Mouse (Mus musculus) liver, embryonic 13.5 days (tissue): ENCODE data around the gene Gramd1b. TPM values are rescaled to one million over a fixed set of nuclear protein-coding genes. Genes with fewer than 3 reads are reported as not detected.
"Not testable (repeated sequence)": the region's sequence is repeated elsewhere in the genome, so short reads cannot be mapped to it uniquely, and the experiment has no call there.

Experiments
- ATAC-seq: fragments of 200-750 bp; cut with Nextera tagmentation; 2 replicates; pipeline ENCODE4 v1.8.0; 2017; ENCODE audit warnings: low read depth, mild to moderate bottlenecking, moderate number of reproducible peaks, moderate library complexity
- DNase-seq: peaks from one replicate; pipeline ENCODE4 v3.0.0; 2022
- H3K27ac ChIP-seq: fragments of 300-500 bp; sonication (generic); 2 replicates; pipeline ENCODE4 v1.5.1; 2015; ENCODE audit warnings: moderate library complexity, mild to moderate bottlenecking, inconsistent platforms
- H3K27me3 ChIP-seq: fragments of 300-500 bp; sonication (generic); 2 replicates; pipeline ENCODE4 v1.6.1; 2015; ENCODE audit warnings: mild to moderate bottlenecking, inconsistent platforms
- H3K36me3 ChIP-seq: fragments of 300-500 bp; sonication (generic); 2 replicates; pipeline ENCODE4 v1.6.1; 2015; ENCODE audit warnings: mild to moderate bottlenecking, inconsistent platforms
- H3K4me1 ChIP-seq: fragments of 300-500 bp; sonication (generic); replicated peaks from 2 replicates; pipeline ENCODE4 v1.6.1; 2015; ENCODE audit warnings: inconsistent platforms
- H3K4me2 ChIP-seq: fragments of 300-500 bp; sonication (generic); 2 replicates; pipeline ENCODE4 v1.6.1; 2015; ENCODE audit warnings: inconsistent platforms, mild to moderate bottlenecking, moderate library complexity
- H3K4me3 ChIP-seq: fragments of 300-500 bp; sonication (generic); replicated peaks from 2 replicates; pipeline ENCODE4 v1.5.1; 2015; ENCODE audit warnings: mild to moderate bottlenecking, inconsistent platforms
- H3K9ac ChIP-seq: fragments of 300-500 bp; sonication (generic); 2 replicates; pipeline ENCODE4 v1.6.1; 2015; ENCODE audit warnings: mild to moderate bottlenecking, inconsistent platforms
- H3K9me3 ChIP-seq: fragments of 300-500 bp; sonication (generic); replicated peaks from 2 replicates; pipeline ENCODE4 v1.6.1; 2016; ENCODE audit warnings: inconsistent platforms
- WGBS: fragments of 180-500 bp; shearing (Covaris S2); methylation state at CpG from one replicate; pipeline ENCODE4 v1.1.7; 2015; ENCODE audit not compliant: insufficient replicate concordance; 5-methylcytosine and 5-hydroxymethylcytosine counted together
- polyA plus RNA-seq: library from polyadenylated mRNA; unstranded; fragments of >200 nt; fragmentation: Nextera tagmentation; extraction: Ambion mirVana; gene quantifications from 2 replicates; pipeline ENCODE4 v1.2.1, GENCODE M21; 2015

Gene Gramd1b
- polyA plus RNA-seq, 1 experiment from 2014 or later: 0.44 TPM

- Histone ChIP-seq H3K27ac (no peak overlapping the region), H3K9ac (no peak overlapping the region), H3K4me2 (no peak overlapping the region), H3K9me3 (no peaks in the 10 kb centered on the region), H3K4me3 (no peak overlapping the region), H3K36me3 (no peaks in the 10 kb centered on the region), H3K4me1 (no peaks in the 10 kb centered on the region), H3K27me3 (no peaks in the 10 kb centered on the region)
- DNase-seq (no peak), ATAC-seq (no peak)
- 66% methylated on average over 6 of the region's 6 CpGs for WGBS
These were observed 21.7 kb downstream of the Gramd1b start for GRCm38 (mm10) chr9:40509479-40509878.

GRCm38 (mm10) chr9:40506576-40506975 is 24.6 kb downstream of the Gramd1b start:
- Histone ChIP-seq H3K4me2 (no peak overlapping the region), H3K27me3 (no peaks in the 10 kb centered on the region), H3K4me3 (no peak overlapping the region), H3K9me3 (no peaks in the 10 kb centered on the region), H3K4me1 (no peaks in the 10 kb centered on the region), H3K36me3 (no peaks in the 10 kb centered on the region), H3K9ac (no peak overlapping the region), H3K27ac (no peak overlapping the region)
- WGBS: 16% methylated on average over 3 of the region's 3 CpGs
- no peak for ATAC-seq
- DNase-seq: no peak

- Histone ChIP-seq H3K27ac (no peak overlapping the region), H3K4me3 (no peak overlapping the region), H3K4me1 (no peaks in the 10 kb centered on the region), H3K4me2 (no peak overlapping the region), H3K27me3 (no peaks in the 10 kb centered on the region), H3K36me3 (no peaks in the 10 kb centered on the region), H3K9me3 (no peaks in the 10 kb centered on the region), H3K9ac (no peak overlapping the region)
- ATAC-seq: no peak
- WGBS: 58% methylated on average over 11 of the region's 11 CpGs
- no peak for DNase-seq
These were observed 25.5 kb downstream of the Gramd1b start for GRCm38 (mm10) chr9:40505471-40506312.

DNA sequence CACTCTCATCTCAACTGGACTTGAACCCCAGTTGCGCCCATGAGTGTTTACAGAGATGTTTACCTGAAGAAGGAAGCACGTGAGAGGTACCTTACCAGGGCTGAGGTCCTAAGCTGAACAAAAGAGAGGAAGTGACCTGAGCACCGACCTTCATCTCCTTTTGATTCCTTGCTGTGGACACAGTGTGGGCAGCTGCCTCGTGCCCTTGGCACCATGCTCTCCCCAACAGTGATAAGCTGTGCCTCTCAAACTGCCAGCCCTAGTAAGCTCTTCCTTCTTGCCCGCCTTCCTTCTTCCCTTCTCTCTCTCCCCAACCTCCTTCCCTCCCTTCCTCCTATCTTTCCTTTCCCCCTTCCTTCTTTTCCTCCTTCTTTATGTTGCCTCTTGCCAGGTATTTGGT is 26.3 kb downstream of the Gramd1b start:
- H3K4me3 ChIP-seq: no peak overlapping the region
- no peak for DNase-seq
- no peak for ATAC-seq
- H3K36me3 ChIP-seq: no peaks in the 10 kb centered on the region
- H3K9ac ChIP-seq: no peak overlapping the region
- H3K27me3 ChIP-seq: no peaks in the 10 kb centered on the region
- H3K9me3 ChIP-seq: no peaks in the 10 kb centered on the region
- WGBS: 51% methylated on average over 5 of the region's 5 CpGs
- H3K27ac ChIP-seq: no peak overlapping the region
- no peak overlapping the region for H3K4me2 ChIP-seq
- no peaks in the 10 kb centered on the region for H3K4me1 ChIP-seq

DNA sequence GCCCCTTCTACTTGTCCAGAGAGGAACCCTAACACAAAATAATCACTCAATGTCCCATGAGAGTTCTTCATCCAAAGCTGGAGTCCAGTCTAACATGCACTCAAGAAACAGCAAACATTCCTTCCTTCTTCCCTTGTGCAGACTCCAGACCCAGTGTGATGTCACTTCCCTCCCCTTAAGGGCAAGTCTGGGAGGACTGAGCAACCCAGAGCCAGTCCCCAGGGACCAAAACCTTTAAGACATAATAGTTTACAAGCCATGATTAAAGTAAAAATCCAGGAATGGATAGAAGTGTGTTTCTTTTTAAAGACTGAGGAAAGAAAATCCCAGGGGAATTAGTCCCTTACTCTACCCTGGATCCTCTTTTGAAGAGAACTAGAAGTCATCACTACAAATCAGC is 30.5 kb downstream of the Gramd1b start:
- no peak overlapping the region for H3K4me3 ChIP-seq
- DNase-seq: no peak
- no peaks in the 10 kb centered on the region for H3K36me3 ChIP-seq
- H3K4me2 ChIP-seq: no peak overlapping the region
- no peak for ATAC-seq
- H3K4me1 ChIP-seq: no peaks in the 10 kb centered on the region
- no peak overlapping the region for H3K27ac ChIP-seq
- H3K9ac ChIP-seq: no peak overlapping the region
- no peaks in the 10 kb centered on the region for H3K9me3 ChIP-seq
- no peaks in the 10 kb centered on the region for H3K27me3 ChIP-seq

DNA sequence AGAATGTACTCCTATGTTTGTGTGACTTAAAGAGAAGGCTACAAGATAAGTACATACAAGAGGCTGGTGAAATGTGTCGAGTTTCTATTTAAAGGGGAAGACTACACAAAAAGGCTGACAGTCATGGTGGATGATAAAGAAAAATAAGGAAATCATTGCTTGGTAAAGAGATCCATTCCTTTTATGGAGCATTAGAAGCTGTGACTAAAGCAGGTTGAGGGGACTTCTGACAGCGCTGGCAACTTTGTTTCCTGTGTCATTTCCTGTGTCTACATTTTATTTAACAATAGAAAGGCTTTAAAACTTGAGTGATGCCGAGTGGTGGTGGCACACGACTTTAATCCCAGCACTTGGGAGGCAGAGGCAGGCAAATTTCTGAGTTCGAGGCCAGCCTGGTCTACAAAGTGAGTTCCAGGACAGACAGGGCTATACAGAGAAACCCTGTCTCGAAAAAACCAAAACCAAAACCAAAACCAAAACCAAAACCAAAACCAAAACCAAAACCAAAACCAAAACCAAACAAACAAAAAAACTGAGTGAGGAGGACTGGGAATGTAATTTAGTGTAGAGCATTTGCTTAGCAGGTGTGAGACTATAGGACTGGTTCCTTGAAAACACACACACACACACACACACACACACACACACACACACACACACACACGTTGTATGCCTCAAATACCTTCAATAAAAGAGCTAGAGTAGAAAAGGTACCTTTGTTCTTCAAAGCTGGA is 48.7 kb downstream of the Gramd1b start:
- H3K36me3 ChIP-seq, ATAC-seq, H3K27me3 ChIP-seq, H3K9ac ChIP-seq, H3K9me3 ChIP-seq, H3K4me1 ChIP-seq, H3K27ac ChIP-seq, H3K4me3 ChIP-seq, H3K4me2 ChIP-seq, DNase-seq: not testable (repeated sequence)
- 42% methylated on average over 7 of the region's 7 CpGs for WGBS

DNA sequence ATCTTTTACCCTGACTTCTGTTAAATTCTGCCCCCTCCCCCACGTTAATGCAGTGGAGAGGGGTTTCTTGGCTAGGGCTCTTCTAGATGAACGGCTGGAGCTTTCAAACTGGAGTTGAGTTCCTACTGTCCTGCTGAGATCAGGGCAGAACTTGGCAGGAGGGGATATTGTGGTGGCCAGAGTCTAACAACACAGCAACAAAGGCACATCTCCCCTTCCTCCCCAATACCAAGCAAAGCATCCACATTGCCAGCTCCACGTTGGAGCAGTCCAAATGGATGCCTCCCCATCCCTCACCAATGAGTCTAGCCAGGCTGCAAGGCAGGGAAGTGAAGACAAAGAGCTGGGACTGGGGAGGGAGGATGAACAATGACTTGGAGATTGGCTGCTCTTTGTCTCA is 49.9 kb downstream of the Gramd1b start:
- H3K36me3 ChIP-seq: no peaks in the 10 kb centered on the region
- no peak for ATAC-seq
- 54% methylated on average over 3 of the region's 3 CpGs for WGBS
- H3K4me1 ChIP-seq: no peaks in the 10 kb centered on the region
- H3K9me3 ChIP-seq: no peaks in the 10 kb centered on the region
- H3K4me2 ChIP-seq: no peak overlapping the region
- H3K27me3 ChIP-seq: no peaks in the 10 kb centered on the region
- DNase-seq: no peak
- H3K4me3 ChIP-seq: no peak overlapping the region
- H3K9ac ChIP-seq: no peak overlapping the region
- no peak overlapping the region for H3K27ac ChIP-seq

- DNase-seq: no peak
- no peak for ATAC-seq
- H3K9me3 ChIP-seq: no peaks in the 10 kb centered on the region
- no peaks in the 10 kb centered on the region for H3K36me3 ChIP-seq
- WGBS: 26% methylated on average over 4 of the region's 4 CpGs
- H3K9ac ChIP-seq: no peak overlapping the region
- H3K27ac ChIP-seq: no peak overlapping the region
- H3K27me3 ChIP-seq: no peaks in the 10 kb centered on the region
- no peaks in the 10 kb centered on the region for H3K4me1 ChIP-seq
- no peak overlapping the region for H3K4me2 ChIP-seq
- H3K4me3 ChIP-seq: no peak overlapping the region
These were observed 51.9 kb downstream of the Gramd1b start for GRCm38 (mm10) chr9:40479333-40479732.

- Histone ChIP-seq H3K4me1 (no peaks in the 10 kb centered on the region), H3K9me3 (no peaks in the 10 kb centered on the region), H3K4me3 (no peak overlapping the region), H3K27me3 (no peaks in the 10 kb centered on the region), H3K9ac (no peak overlapping the region), H3K36me3 (no peaks in the 10 kb centered on the region), H3K4me2 (no peak overlapping the region), H3K27ac (no peak overlapping the region)
- 64% methylated on average over 9 of the region's 9 CpGs for WGBS
- no peak for DNase-seq
- no peak for ATAC-seq
These were observed 52.9 kb downstream of the Gramd1b start for GRCm38 (mm10) chr9:40478146-40478900.

GRCm38 (mm10) chr9:40477611-40478010 is 53.6 kb downstream of the Gramd1b start:
- H3K27me3 ChIP-seq: no peaks in the 10 kb centered on the region
- H3K27ac ChIP-seq: no peak overlapping the region
- 63% methylated on average over 2 of the region's 2 CpGs for WGBS
- H3K4me1 ChIP-seq: no peaks in the 10 kb centered on the region
- H3K4me2 ChIP-seq: no peak overlapping the region
- DNase-seq (no peak), ATAC-seq (no peak)
- no peak overlapping the region for H3K9ac ChIP-seq
- H3K36me3 ChIP-seq: no peaks in the 10 kb centered on the region
- H3K9me3 ChIP-seq: no peaks in the 10 kb centered on the region
- H3K4me3 ChIP-seq: no peak overlapping the region

DNA sequence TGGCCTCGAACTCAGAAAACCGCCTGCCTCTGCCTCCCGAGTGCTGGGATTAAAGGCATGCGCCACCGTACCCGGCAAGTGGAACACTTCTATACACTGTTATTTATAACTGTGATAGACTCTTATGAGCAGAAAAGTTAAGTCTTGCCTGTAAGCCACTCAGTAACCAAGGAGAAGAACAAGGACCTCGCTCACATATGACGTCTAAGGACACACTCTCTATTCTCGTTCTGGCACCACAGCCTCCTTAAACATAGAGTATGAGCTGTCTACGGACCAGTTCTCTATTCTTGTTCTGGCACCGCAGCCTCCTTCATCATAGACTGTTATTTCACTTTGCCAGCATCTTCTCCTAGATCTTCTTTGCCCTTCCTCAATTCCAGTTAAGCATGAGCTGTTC is 55.1 kb downstream of the Gramd1b start:
- H3K9ac ChIP-seq: no peak overlapping the region
- H3K4me3 ChIP-seq: no peak overlapping the region
- no peak overlapping the region for H3K27ac ChIP-seq
- DNase-seq (no peak), ATAC-seq (no peak)
- H3K36me3 ChIP-seq: no peaks in the 10 kb centered on the region
- H3K4me2 ChIP-seq: no peak overlapping the region
- H3K27me3 ChIP-seq: no peaks in the 10 kb centered on the region
- no peaks in the 10 kb centered on the region for H3K9me3 ChIP-seq
- H3K4me1 ChIP-seq: no peaks in the 10 kb centered on the region
- 71% methylated on average over 11 of the region's 11 CpGs for WGBS
